Mouse (Mus musculus): ENCODE results near the gene Fgf22.

GRCm38 (mm10) chr10:79772320-79772719 lies 17.4 kb downstream of the Fgf22 start:
- no peak for TF ChIP-seq CTCF (IDR thresholded peaks at IDR 0.05; ENCODE audit: borderline replicate concordance, insufficient read depth, low read length)
- no peak for TF ChIP-seq POLR2A (IDR thresholded peaks at IDR 0.05; ENCODE audit: low read depth, low read length)
